ENCODE assay signal across 14 mouse cellular contexts in the genomic region with DNA sequence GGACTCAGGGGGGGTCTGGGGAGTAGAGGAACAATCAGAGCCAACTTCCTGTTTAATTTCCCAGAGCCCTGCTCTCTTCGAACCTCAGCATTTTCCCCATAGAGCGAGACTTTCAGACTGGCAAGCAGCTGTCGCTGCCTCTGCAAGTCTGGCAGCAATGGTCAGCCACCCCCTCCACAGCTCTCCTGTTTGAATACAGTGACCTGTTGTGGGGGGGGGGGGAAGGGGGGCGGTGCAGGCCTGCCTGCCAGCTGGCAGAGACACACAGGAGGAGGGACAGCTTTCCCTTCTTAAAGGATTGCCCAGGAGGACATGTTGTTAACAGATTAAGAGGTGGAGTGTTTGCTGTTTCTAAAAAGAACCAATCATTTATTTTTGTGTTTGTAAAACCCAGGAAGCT. TPM values are rescaled to one million over a fixed set of nuclear protein-coding genes. Genes with fewer than 3 reads are reported as not detected.
DNase-seq lines count a peak whose midpoint lies in the region; ATAC-seq and TF ChIP-seq lines count a peak whose summit lies in the region.
"Had no signal": no experiment of that assay in that cellular context is flagged by ENCODE, and none has a peak within 500 bp of the region (broad histone marks: within the 10 kb centered on the region; RNA-seq: fewer than 3 reads in every experiment).

No protein-coding gene starts in this region.

- DNase-seq in forebrain, embryonic 14.5 days (ENCODE audit: low spot score), result peak; percentile 19
- DNase-seq in lung, embryonic 14.5 days, result peak; percentile 1
- no peak for DNase-seq in lung, postnatal 25 days (ENCODE audit: low spot score)
- DNase-seq in brain, embryonic 14.5 days (ENCODE audit: low read depth), result peak; percentile 60
- peak; percentile 7 for DNase-seq in kidney, postnatal 10 days
- DNase-seq in ovary, postnatal 36 days (ENCODE audit: low spot score), result no peak
- DNase-seq in heart, embryonic 10.5 days (ENCODE audit: low spot score), result no peak
- DNase-seq: cerebellum, adult 18-20 months; heart, adult 11 months; heart, postnatal 10 days; spleen, adult 18-20 months had no signal

- no peak overlapping the region for H3K4me2 ChIP-seq in forebrain, embryonic 14.5 days (ENCODE audit: low read length)
- H3K4me2 ChIP-seq in forebrain, embryonic 12.5 days, result no peak overlapping the region
- no peak overlapping the region for H3K4me2 ChIP-seq in lung, embryonic 14.5 days
- H3K4me2 ChIP-seq: liver, embryonic 13.5 days had no signal

- H3K27ac ChIP-seq in forebrain, embryonic 14.5 days (ENCODE audit: low read depth, low read length), result no peak overlapping the region
- H3K27ac ChIP-seq in forebrain, embryonic 12.5 days, result no peak overlapping the region
- H3K27ac ChIP-seq in lung, embryonic 14.5 days (ENCODE audit: low read depth), result no peak overlapping the region
- no peak overlapping the region for H3K27ac ChIP-seq in heart, embryonic 10.5 days
- H3K27ac ChIP-seq: layer of hippocampus, adult 2 months; liver, embryonic 13.5 days had no signal

- H3K27me3 ChIP-seq in forebrain, embryonic 14.5 days (replicated peaks; ENCODE audit: control insufficient read depth, insufficient read depth, low read length), result no peaks in the 10 kb centered on the region
- H3K27me3 ChIP-seq in forebrain, embryonic 12.5 days, result peaks cover 35% of the 10 kb centered on the region
- no peaks in the 10 kb centered on the region for H3K27me3 ChIP-seq in lung, embryonic 14.5 days (ENCODE audit: insufficient read depth, low read length)
- H3K27me3 ChIP-seq in heart, embryonic 10.5 days (ENCODE audit: insufficient read depth, poor library complexity, severe bottlenecking), result peaks cover 20% of the 10 kb centered on the region
- H3K27me3 ChIP-seq: liver, embryonic 13.5 days had no signal

- ATAC-seq in forebrain, embryonic 14.5 days, result peak; percentile 62; the same call in 1 of the 2 replicates
- ATAC-seq in forebrain, embryonic 12.5 days (ENCODE audit: low FRiP score), result no peak
- ATAC-seq in lung, embryonic 14.5 days (ENCODE audit: insufficient read depth), result no peak

- H3K9me3 ChIP-seq in forebrain, embryonic 14.5 days (replicated peaks; ENCODE audit: control insufficient read depth, low read length), result no peaks in the 10 kb centered on the region
- H3K9me3 ChIP-seq in forebrain, embryonic 12.5 days, result no peaks in the 10 kb centered on the region
- H3K9me3 ChIP-seq in lung, embryonic 14.5 days (ENCODE audit: low read depth, low read length), result no peaks in the 10 kb centered on the region
- H3K9me3 ChIP-seq in heart, embryonic 10.5 days, result no peaks in the 10 kb centered on the region
- H3K9me3 ChIP-seq: liver, embryonic 13.5 days had no signal

- H3K9ac ChIP-seq in forebrain, embryonic 14.5 days (ENCODE audit: low read length), result no peak overlapping the region
- no peak overlapping the region for H3K9ac ChIP-seq in forebrain, embryonic 12.5 days
- H3K9ac ChIP-seq in lung, embryonic 14.5 days, result no peak overlapping the region
- H3K9ac ChIP-seq: liver, embryonic 13.5 days had no signal

- no peak for TF ChIP-seq CTCF in lung, embryonic 14.5 days (IDR thresholded peaks at IDR 0.05; ENCODE audit: low read depth)
- no peak for TF ChIP-seq CTCF in brain, embryonic 14.5 days (IDR thresholded peaks at IDR 0.05; ENCODE audit: borderline replicate concordance, extremely low read depth, insufficient read depth, insufficient read length)

- no peak for TF ChIP-seq POLR2A in brain, embryonic 14.5 days (IDR thresholded peaks at IDR 0.05; ENCODE audit: borderline replicate concordance, extremely low read depth, insufficient read depth, insufficient read length, poor library complexity, severe bottlenecking)

- 39% methylated on average over 4 of the region's 4 CpGs for WGBS in forebrain, embryonic 14.5 days
- WGBS in forebrain, embryonic 12.5 days, result 61% methylated on average over 3 of the region's 4 CpGs
- 22% methylated on average over 4 of the region's 4 CpGs for WGBS in lung, embryonic 14.5 days
- 33% methylated on average over 4 of the region's 4 CpGs for WGBS in heart, embryonic 10.5 days

- H3K4me1 ChIP-seq in forebrain, embryonic 14.5 days (ENCODE audit: control insufficient read depth, insufficient read depth, low read length), result no peaks in the 10 kb centered on the region
- H3K4me1 ChIP-seq in forebrain, embryonic 12.5 days, result no peaks in the 10 kb centered on the region
- no peaks in the 10 kb centered on the region for H3K4me1 ChIP-seq in lung, embryonic 14.5 days (ENCODE audit: insufficient read depth)
- no peaks in the 10 kb centered on the region for H3K4me1 ChIP-seq in heart, embryonic 10.5 days

- H3K4me3 ChIP-seq in forebrain, embryonic 14.5 days (ENCODE audit: low read depth, low read length), result no peak overlapping the region
- no peak overlapping the region for H3K4me3 ChIP-seq in forebrain, embryonic 12.5 days (replicated peaks)
- H3K4me3 ChIP-seq in lung, embryonic 14.5 days (ENCODE audit: low read depth, low read length), result no peak overlapping the region
- H3K4me3 ChIP-seq in heart, embryonic 10.5 days, result no peak overlapping the region
- H3K4me3 ChIP-seq: layer of hippocampus, adult 2 months; liver, embryonic 13.5 days had no signal

- H3K36me3 ChIP-seq in forebrain, embryonic 14.5 days (ENCODE audit: control insufficient read depth, insufficient read depth, low read length), result no peaks in the 10 kb centered on the region
- H3K36me3 ChIP-seq in forebrain, embryonic 12.5 days (replicated peaks), result no peaks in the 10 kb centered on the region
- H3K36me3 ChIP-seq in lung, embryonic 14.5 days (ENCODE audit: insufficient read depth), result no peaks in the 10 kb centered on the region
- H3K36me3 ChIP-seq in heart, embryonic 10.5 days, result no peaks in the 10 kb centered on the region
- H3K36me3 ChIP-seq: liver, embryonic 13.5 days had no signal

RNA-seq across cellular contexts. Expression of gene Prps1, which starts 50.3 kb away (rescaled TPM):
- 84.8 and 87.1 TPM in 2 replicates for polyA plus RNA-seq in forebrain, embryonic 14.5 days (2014; fragmentation: Nextera tagmentation; extraction: Ambion mirVana)
- polyA plus RNA-seq in forebrain, embryonic 12.5 days (2016; fragmentation: Nextera tagmentation; extraction: Ambion mirVana), result 67.4 and 70.9 TPM in 2 replicates
- polyA plus RNA-seq in lung, embryonic 14.5 days (2014; fragmentation: Nextera tagmentation; extraction: Ambion mirVana), result 48.7 and 49.6 TPM in 2 replicates
- 33.1 and 41.8 TPM in 2 replicates for polyA plus RNA-seq in brain, embryonic 14.5 days (2012; rRNA removed)
- 61.1 and 74.9 TPM in 2 replicates for polyA plus RNA-seq in heart, embryonic 10.5 days (2016; fragmentation: Nextera tagmentation; extraction: Ambion mirVana)

Comparison
In these comparisons a context has a peak if more than half of its experiments do, and no peak if none do; other contexts are left out.
1. DNase-seq: peak in forebrain, embryonic 14.5 days (single experiment), lung, embryonic 14.5 days (single experiment), brain, embryonic 14.5 days (single experiment) and kidney, postnatal 10 days (single experiment); none in lung, postnatal 25 days (single experiment), ovary, postnatal 36 days (single experiment) and heart, embryonic 10.5 days (single experiment).